ENCODE assay signal across 8 mouse cellular contexts in genomic region chr16:78427470-78428041, GRCm38 (mm10). TPM values are rescaled to one million over a fixed set of nuclear protein-coding genes. Genes with fewer than 3 reads are reported as not detected.
A peak's percentile ranks its signal among the peaks of the same experiment; 100 is the strongest.
DNase-seq lines count a peak whose midpoint lies in the region; ATAC-seq lines count a peak whose summit lies in the region.

No protein-coding gene starts in this region.

- no peak overlapping the region for H3K4me3 ChIP-seq in neural tube, embryonic 11.5 days (ENCODE audit: low read depth, low read length)
- no peak overlapping the region for H3K4me3 ChIP-seq in liver, embryonic 12.5 days

- H3K36me3 ChIP-seq in neural tube, embryonic 11.5 days (ENCODE audit: control insufficient read depth, insufficient read depth, low read length): no peaks in the 10 kb centered on the region
- no peaks in the 10 kb centered on the region for H3K36me3 ChIP-seq in liver, embryonic 12.5 days

- no peaks in the 10 kb centered on the region for H3K4me1 ChIP-seq in neural tube, embryonic 11.5 days (ENCODE audit: control insufficient read depth, insufficient read depth, low read length)
- no peaks in the 10 kb centered on the region for H3K4me1 ChIP-seq in liver, embryonic 12.5 days

- ATAC-seq in neural tube, embryonic 11.5 days (ENCODE audit: insufficient read depth, low FRiP score, low TSS enrichment): no peak; the same call in 1 of the 2 replicates
- no peak for ATAC-seq in liver, embryonic 12.5 days

- no peaks in the 10 kb centered on the region for H3K9me3 ChIP-seq in neural tube, embryonic 11.5 days (ENCODE audit: control insufficient read depth, low read length)
- H3K9me3 ChIP-seq in liver, embryonic 12.5 days (replicated peaks): no peaks in the 10 kb centered on the region

- 27% methylated on average over 16 of the region's 16 CpGs for WGBS in neural tube, embryonic 11.5 days
- 53% methylated on average over 16 of the region's 16 CpGs for WGBS in liver, embryonic 12.5 days (ENCODE audit: insufficient replicate concordance)

- no peak for DNase-seq in neural tube, embryonic 11.5 days (ENCODE audit: low spot score)
- no peak for DNase-seq in neural tube, embryonic 10.5 days (ENCODE audit: extremely low spot score, low spot score)
- DNase-seq in fibroblast of lung, adult 2 months (ENCODE audit: low read depth): peak; percentile 9
- DNase-seq in heart, adult 9 months (ENCODE audit: low spot score in 2 of 2): peak; percentile 49 to 56
- DNase-seq in kidney, postnatal 10 days: peak; percentile 10
- DNase-seq in lung, adult 18-20 months: peak; percentile 12 to 34
- DNase-seq in right cerebral cortex, adult 18-20 months: peak; percentile 87

- no peak overlapping the region for H3K27ac ChIP-seq in neural tube, embryonic 11.5 days (ENCODE audit: low read depth, low read length)
- H3K27ac ChIP-seq in liver, embryonic 12.5 days: no peak overlapping the region

- H3K4me2 ChIP-seq in neural tube, embryonic 11.5 days (ENCODE audit: low read depth): peak overlapping the region; percentile 13
- no peak overlapping the region for H3K4me2 ChIP-seq in liver, embryonic 12.5 days

- no peaks in the 10 kb centered on the region for H3K27me3 ChIP-seq in neural tube, embryonic 11.5 days (ENCODE audit: control insufficient read depth, insufficient read depth, low read length)
- H3K27me3 ChIP-seq in liver, embryonic 12.5 days (replicated peaks): no peaks in the 10 kb centered on the region

- no peak overlapping the region for H3K9ac ChIP-seq in neural tube, embryonic 11.5 days (ENCODE audit: low read length)
- H3K9ac ChIP-seq in liver, embryonic 12.5 days: no peak overlapping the region

RNA-seq across cellular contexts. Expression of gene Btg3, which starts 50.6 kb away (rescaled TPM):
- polyA plus RNA-seq in neural tube, embryonic 11.5 days (2014; fragmentation: Nextera tagmentation; extraction: Ambion mirVana): 40.3 and 45.1 TPM in 2 replicates
- polyA plus RNA-seq in liver, embryonic 12.5 days (2016; fragmentation: Nextera tagmentation; extraction: Ambion mirVana): 39.0 and 39.6 TPM in 2 replicates

Comparison
In these comparisons a context has a peak if more than half of its experiments do, and no peak if none do; other contexts are left out.
1. DNase-seq: peak in fibroblast of lung, adult 2 months (single experiment), heart, adult 9 months (2 of 2), kidney, postnatal 10 days (single experiment), lung, adult 18-20 months (2 of 2) and right cerebral cortex, adult 18-20 months (single experiment); none in neural tube, embryonic 11.5 days (single experiment) and neural tube, embryonic 10.5 days (single experiment).